Mouse (Mus musculus): Measurements from ENCODE around the gene Pkig.

- TF ChIP-seq CTCF (IDR thresholded peaks at IDR 0.05; ENCODE audit: borderline replicate concordance, insufficient read depth, low read depth, low read length): peak; percentile 98
- no peak for TF ChIP-seq POLR2A (IDR thresholded peaks at IDR 0.05; ENCODE audit: borderline replicate concordance, insufficient read depth, low read length)
These were observed 60.9 kb downstream of the Pkig start for GRCm38 (mm10) chr2:163718951-163719603.

Data from cerebellum, adult 2 months (tissue).